Mouse (Mus musculus) inflammation-experienced regulatory T-cells, adult 6 months (primary cell): ENCODE results near the gene Ccdc160. TPM values are rescaled to one million over a fixed set of nuclear protein-coding genes. Genes with fewer than 3 reads are reported as not detected.

Experiments used
- polyA plus RNA-seq, 3 experiments: library from polyadenylated mRNA; unstranded; fragments of 100-300 nt; shearing (Covaris generic); gene quantifications; one replicate each; pipeline ENCODE4 v1.2.1; 2017

The Ccdc160 gene
- polyA plus RNA-seq, 3 experiments from 2014 or later, result not detected

Other genes starting within 250 kb of the Ccdc160 start
- gene Gpc3, start 177.2 kb upstream of the Ccdc160 start, polyA plus RNA-seq, result not detected
- gene Phf6, start 121.1 kb downstream of the Ccdc160 start, polyA plus RNA-seq, result 10 to 100 TPM; 34.0 to 47.1 (median 38.5) TPM
- 100 to 1,000 TPM; 252 to 379 (median 281) TPM for gene Hprt, start 196.9 kb downstream of the Ccdc160 start, polyA plus RNA-seq